Mouse (Mus musculus): ENCODE measurements at regions not wholly inside any gene's neighbourhood (a gene's known extent, or its start where the extent isn't known, plus 50 kb on each side); places are given as distances from the start of the nearest gene placed in this dataset.
"Not testable (repeated sequence)": the region's sequence is repeated elsewhere in the genome, so short reads cannot be mapped to it uniquely, and the experiment has no call there.

DNA sequence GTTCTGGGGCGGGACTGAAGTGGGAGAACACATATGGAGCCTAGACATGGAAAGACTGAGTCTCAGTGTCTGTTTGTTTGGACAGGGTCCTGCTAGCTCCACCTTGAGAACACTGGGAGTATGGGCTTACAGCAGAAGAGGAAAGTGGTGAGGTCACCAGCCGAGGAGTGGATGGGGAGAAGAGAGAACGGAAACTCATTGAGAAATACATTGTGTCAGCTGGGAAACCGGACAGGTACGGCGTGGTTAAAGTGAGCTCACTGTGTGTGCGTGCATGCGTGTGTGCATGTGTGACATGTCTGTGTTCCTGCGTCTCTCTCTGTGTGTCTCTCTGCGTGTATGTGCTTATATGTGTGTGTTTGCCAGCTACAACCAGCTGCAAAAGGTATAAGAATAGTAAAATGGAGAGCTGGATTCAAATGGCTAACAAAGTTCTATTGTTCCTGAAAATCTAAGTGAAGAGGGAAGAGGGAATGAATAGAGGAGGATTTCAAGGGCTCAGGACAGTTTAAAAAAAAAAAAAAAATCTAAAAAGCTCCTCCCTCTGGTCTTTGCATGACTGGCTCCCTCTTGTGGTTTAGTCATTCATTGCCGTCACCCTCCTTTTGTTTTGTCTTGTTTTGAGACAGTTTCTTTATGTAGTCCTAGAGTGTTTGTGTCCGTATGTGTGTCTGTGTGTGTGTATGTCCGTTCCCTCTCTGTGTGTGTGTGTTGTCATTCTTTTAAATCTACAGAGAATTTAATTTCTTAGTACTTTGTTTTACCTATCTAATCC lies 52.0 kb upstream of the Ak4 start:
- H3K4me3 ChIP-seq (ENCODE audit: insufficient read depth, low read depth, low read length) = no peak overlapping the region
- no peak overlapping the region for H3K27ac ChIP-seq (replicated peaks; ENCODE audit: low read depth, low read length)

GRCm38 (mm10) chr4:101365299-101365698 lies 53.8 kb upstream of the Ak4 start:
- Histone ChIP-seq H3K4me3 (ENCODE audit: insufficient read depth, low read depth, low read length) (no peak overlapping the region), H3K4me1 (ENCODE audit: control insufficient read depth, insufficient read depth, insufficient read length, low read length) (no peaks in the 10 kb centered on the region; the same call in 1 of the 2 replicates), H3K27ac (replicated peaks; ENCODE audit: low read depth, low read length) (no peak overlapping the region)

More for the DNA sequence above, 52.0 kb upstream of the Ak4 start:
- H3K4me1 ChIP-seq (ENCODE audit: control insufficient read depth, insufficient read depth, insufficient read length, low read length) = no peaks in the 10 kb centered on the region; the same call in 1 of the 2 replicates

- no peak overlapping the region for H3K4me3 ChIP-seq (ENCODE audit: insufficient read depth, low read depth, low read length)
- no peak overlapping the region for H3K27ac ChIP-seq (replicated peaks; ENCODE audit: low read depth, low read length)
- no peaks in the 10 kb centered on the region; the same call in 1 of the 2 replicates for H3K4me1 ChIP-seq (ENCODE audit: control insufficient read depth, insufficient read depth, insufficient read length, low read length)
Observed at GRCm38 (mm10) chr4:101364716-101365115, 54.4 kb upstream of the Ak4 start.

- H3K4me1 ChIP-seq (ENCODE audit: control insufficient read depth, insufficient read depth, insufficient read length, low read length); H3K4me3 ChIP-seq (ENCODE audit: insufficient read depth, low read depth, low read length); H3K27ac ChIP-seq (replicated peaks; ENCODE audit: low read depth, low read length): not testable (repeated sequence)
Observed at GRCm38 (mm10) chr4:101363231-101363630, 55.8 kb upstream of the Ak4 start.

DNA sequence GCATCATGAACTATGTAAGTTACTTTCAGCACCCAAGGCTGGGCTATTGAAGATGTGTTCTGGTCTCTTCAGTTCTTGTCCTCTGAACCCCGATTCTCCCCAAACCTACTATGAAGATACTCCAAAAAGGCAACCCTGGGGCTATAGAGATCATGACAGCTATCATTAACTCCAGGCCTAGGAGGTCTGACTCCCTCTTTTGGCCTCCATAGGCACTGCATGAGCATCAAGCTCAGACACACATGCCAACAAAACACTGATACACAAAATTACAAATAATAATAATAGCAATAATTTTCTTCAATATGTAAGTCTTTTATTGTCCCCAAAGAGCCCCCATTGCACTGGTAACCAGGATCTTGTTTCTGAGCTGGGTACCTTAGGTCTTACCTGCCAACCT lies 57.3 kb upstream of the Ak4 start:
- Histone ChIP-seq H3K4me3 (ENCODE audit: insufficient read depth, low read depth, low read length) (no peak overlapping the region), H3K27ac (replicated peaks; ENCODE audit: low read depth, low read length) (no peak overlapping the region), H3K4me1 (ENCODE audit: control insufficient read depth, insufficient read depth, insufficient read length, low read length) (no peaks in the 10 kb centered on the region; the same call in 1 of the 2 replicates)

- Histone ChIP-seq H3K4me1 (ENCODE audit: control insufficient read depth, insufficient read depth, insufficient read length, low read length) (no peaks in the 10 kb centered on the region; the same call in 1 of the 2 replicates), H3K4me3 (ENCODE audit: insufficient read depth, low read depth, low read length) (no peak overlapping the region), H3K27ac (replicated peaks; ENCODE audit: low read depth, low read length) (no peak overlapping the region)
Observed at GRCm38 (mm10) chr4:101360296-101360695, 58.8 kb upstream of the Ak4 start.

DNA sequence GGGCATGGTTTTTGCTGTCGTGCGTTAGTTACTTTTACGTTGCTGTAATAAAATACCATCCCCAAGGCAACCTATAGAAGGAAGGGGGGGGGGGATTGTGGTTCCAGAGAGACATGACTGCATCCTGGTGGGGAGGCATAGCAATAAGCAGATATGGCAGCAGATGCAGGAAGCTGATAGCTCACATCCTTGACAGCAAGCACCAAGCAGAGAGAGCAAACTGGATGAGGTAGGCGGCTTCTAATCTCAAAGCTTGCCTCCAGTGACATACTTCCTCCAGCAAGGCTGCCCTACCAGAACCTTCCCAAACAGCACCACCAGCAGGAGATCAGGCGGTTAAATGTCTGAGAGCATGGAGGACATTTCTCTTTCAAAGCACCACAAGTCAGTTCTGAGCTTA lies 60.0 kb upstream of the Ak4 start:
- H3K4me3 ChIP-seq (ENCODE audit: insufficient read depth, low read depth, low read length) = no peak overlapping the region
- no peak overlapping the region for H3K27ac ChIP-seq (replicated peaks; ENCODE audit: low read depth, low read length)
- H3K4me1 ChIP-seq (ENCODE audit: control insufficient read depth, insufficient read depth, insufficient read length, low read length) = no peaks in the 10 kb centered on the region; the same call in 1 of the 2 replicates

- Histone ChIP-seq H3K4me1 (ENCODE audit: control insufficient read depth, insufficient read depth, insufficient read length, low read length) (peaks cover 3% of the 10 kb centered on the region), H3K27ac (replicated peaks; ENCODE audit: low read depth, low read length) (no peak overlapping the region), H3K4me3 (ENCODE audit: insufficient read depth, low read depth, low read length) (no peak overlapping the region)
Observed at GRCm38 (mm10) chr4:101358525-101358924, 60.6 kb upstream of the Ak4 start.

- peak overlapping the region; percentile 87 for H3K4me3 ChIP-seq (ENCODE audit: insufficient read depth, low read depth, low read length)
Observed at GRCm38 (mm10) chr4:101357923-101358322, 61.2 kb upstream of the Ak4 start.

GRCm38 (mm10) chr4:101356954-101357891 lies 61.9 kb upstream of the Ak4 start:
- Histone ChIP-seq H3K27ac (replicated peaks; ENCODE audit: low read depth, low read length) (peak overlapping the region; percentile 93), H3K4me3 (ENCODE audit: insufficient read depth, low read depth, low read length) (peak overlapping the region; percentile 87), H3K4me1 (ENCODE audit: control insufficient read depth, insufficient read depth, insufficient read length, low read length) (peaks cover 3% of the 10 kb centered on the region)

More at GRCm38 (mm10) chr4:101357923-101358322, 61.2 kb upstream of the Ak4 start:
- peaks cover 3% of the 10 kb centered on the region for H3K4me1 ChIP-seq (ENCODE audit: control insufficient read depth, insufficient read depth, insufficient read length, low read length)
- H3K27ac ChIP-seq (replicated peaks; ENCODE audit: low read depth, low read length) = peak overlapping the region; percentile 93

GRCm38 (mm10) chr4:101356093-101356953 lies 62.8 kb upstream of the Ak4 start:
- H3K4me1 ChIP-seq (ENCODE audit: control insufficient read depth, insufficient read depth, insufficient read length, low read length) = peaks cover 3% of the 10 kb centered on the region
- H3K4me3 ChIP-seq (ENCODE audit: insufficient read depth, low read depth, low read length) = peak overlapping the region; percentile 87
- H3K27ac ChIP-seq (replicated peaks; ENCODE audit: low read depth, low read length) = peak overlapping the region; percentile 93

GRCm38 (mm10) chr4:101355431-101356092 lies 63.5 kb upstream of the Ak4 start:
- H3K27ac ChIP-seq (replicated peaks; ENCODE audit: low read depth, low read length) = peak overlapping the region; percentile 93
- peaks cover 3% of the 10 kb centered on the region for H3K4me1 ChIP-seq (ENCODE audit: control insufficient read depth, insufficient read depth, insufficient read length, low read length)
- peak overlapping the region; percentile 87 for H3K4me3 ChIP-seq (ENCODE audit: insufficient read depth, low read depth, low read length)

DNA sequence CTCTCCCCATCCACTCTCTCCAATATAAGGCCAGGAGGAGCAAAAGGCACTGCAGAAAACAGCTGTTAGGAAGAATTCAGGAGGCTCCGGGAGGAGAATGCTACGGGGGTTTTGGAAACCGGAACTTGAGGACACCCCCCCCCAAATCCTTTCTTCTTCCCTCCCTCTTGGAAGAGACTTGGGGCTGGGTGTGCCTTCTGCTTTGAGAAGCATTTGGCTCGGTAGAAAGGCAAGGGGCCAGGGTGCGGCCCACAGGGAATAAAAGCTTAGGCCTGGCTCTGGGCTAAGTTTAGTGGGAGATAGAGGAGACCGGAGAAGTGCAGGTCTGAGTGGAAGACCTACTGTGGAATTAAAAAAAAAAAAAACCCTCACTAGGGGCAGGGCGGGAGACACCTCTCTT lies 64.1 kb upstream of the Ak4 start:
- H3K4me3 ChIP-seq (ENCODE audit: insufficient read depth, low read depth, low read length) = peak overlapping the region; percentile 87
- peaks cover 3% of the 10 kb centered on the region for H3K4me1 ChIP-seq (ENCODE audit: control insufficient read depth, insufficient read depth, insufficient read length, low read length)

More for the DNA sequence above, 64.1 kb upstream of the Ak4 start:
- peak overlapping the region; percentile 93 for H3K27ac ChIP-seq (replicated peaks; ENCODE audit: low read depth, low read length)
